Mouse (Mus musculus): ENCODE measurements around the gene Smyd3.

The Smyd3 gene

GRCm38 (mm10) chr1:179072406-179072805 lies 445.4 kb downstream of the Smyd3 start:
- in situ Hi-C loops (cut with MboI), result no loop called here

- in situ Hi-C loops (cut with MboI), result no loop called here
These were observed 448.9 kb downstream of the Smyd3 start for GRCm38 (mm10) chr1:179068990-179069389.

- in situ Hi-C loops (cut with MboI), result no loop called here
These were observed 452.6 kb downstream of the Smyd3 start for GRCm38 (mm10) chr1:179065294-179065601.

GRCm38 (mm10) chr1:179064601-179065293 lies 453.1 kb downstream of the Smyd3 start:
- in situ Hi-C loops (cut with MboI), result no loop called here

- in situ Hi-C loops (cut with MboI), result no loop called here
These were observed 456.1 kb downstream of the Smyd3 start for GRCm38 (mm10) chr1:179061759-179062168.

- in situ Hi-C loops (cut with MboI), result no loop called here
These were observed 456.8 kb downstream of the Smyd3 start for GRCm38 (mm10) chr1:179061053-179061452.

- in situ Hi-C loops (cut with MboI), result no loop called here
These were observed 457.5 kb downstream of the Smyd3 start for GRCm38 (mm10) chr1:179060113-179060955.

GRCm38 (mm10) chr1:179059286-179060112 lies 458.3 kb downstream of the Smyd3 start:
- in situ Hi-C loops (cut with MboI), result no loop called here

- in situ Hi-C loops (cut with MboI), result no loop called here
These were observed 459.2 kb downstream of the Smyd3 start for GRCm38 (mm10) chr1:179058675-179059074.

GRCm38 (mm10) chr1:179055760-179056159 lies 462.1 kb downstream of the Smyd3 start:
- in situ Hi-C loops (cut with MboI), result no loop called here

- in situ Hi-C loops (cut with MboI), result no loop called here
These were observed 463.3 kb downstream of the Smyd3 start for GRCm38 (mm10) chr1:179054385-179055116.

GRCm38 (mm10) chr1:179052545-179053180 lies 465.2 kb downstream of the Smyd3 start:
- in situ Hi-C loops (cut with MboI), result no loop called here

GRCm38 (mm10) chr1:179047931-179048596 lies 469.8 kb downstream of the Smyd3 start:
- in situ Hi-C loops (cut with MboI), result no loop called here

GRCm38 (mm10) chr1:179045856-179046714 lies 471.8 kb downstream of the Smyd3 start:
- in situ Hi-C loops (cut with MboI), result no loop called here

GRCm38 (mm10) chr1:179044165-179044564 lies 473.7 kb downstream of the Smyd3 start:
- in situ Hi-C loops (cut with MboI), result no loop called here

GRCm38 (mm10) chr1:179043644-179044043 lies 474.2 kb downstream of the Smyd3 start:
- in situ Hi-C loops (cut with MboI), result no loop called here

GRCm38 (mm10) chr1:179041905-179042337 lies 475.9 kb downstream of the Smyd3 start:
- in situ Hi-C loops (cut with MboI), result no loop called here

- in situ Hi-C loops (cut with MboI), result no loop called here
These were observed 476.5 kb downstream of the Smyd3 start for GRCm38 (mm10) chr1:179041231-179041904.

- in situ Hi-C loops (cut with MboI), result no loop called here
These were observed 479.0 kb downstream of the Smyd3 start for GRCm38 (mm10) chr1:179038801-179039200.
